Mouse (Mus musculus): Measurements from ENCODE around the gene Il12rb1. TPM values are rescaled to one million over a fixed set of nuclear protein-coding genes. Genes with fewer than 3 reads are reported as not detected.

Gene Il12rb1
- 0.13 TPM in 1 of 2 replicates, not detected in the other for polyA plus RNA-seq (2015; fragmentation: Nextera tagmentation; extraction: Ambion mirVana)

GRCm38 (mm10) chr8:70808239-70808638 lies at the start of gene Il12rb1:
Gene Il12rb1 (plus strand): TSS chr8:70808449.

GRCm38 (mm10) chr8:70760775-70761406 lies 47.4 kb upstream of the Il12rb1 start, which contains the start of gene Mpv17l2:
Gene Mpv17l2 (minus strand): TSS chr8:70760946.

GRCm38 (mm10) chr8:70776496-70777444 lies 31.5 kb upstream of the Il12rb1 start, which contains the start of gene Pik3r2:
Gene Pik3r2 (minus strand): TSS chr8:70776713.

GRCm38 (mm10) chr8:70804481-70805206 lies 3.6 kb upstream of the Il12rb1 start, which contains the start of gene Mast3:
Gene Mast3 (minus strand): TSS chr8:70805054.

GRCm38 (mm10) chr8:70839408-70840351 lies 31.4 kb downstream of the Il12rb1 start, which contains the start of gene Arrdc2:
Gene Arrdc2 (minus strand): TSS chr8:70839720.

GRCm38 (mm10) chr8:70862824-70863641 lies 54.8 kb downstream of the Il12rb1 start, which contains the start of gene Kcnn1:
Gene Kcnn1 (minus strand): TSS chr8:70863258.

Small RNAs within 50 kb of the gene (microRNA-seq; reads per million reads assigned to microRNA genes)
- gene Mir7240 = 0 to 0.21 reads per million in 2 experiments

Other genes with a start within 250 kb of the Il12rb1 start
- 31.7 and 32.2 TPM in 2 replicates for gene Isyna1, start 214.1 kb upstream of the Il12rb1 start, polyA plus RNA-seq (2015; fragmentation: Nextera tagmentation; extraction: Ambion mirVana)
- 44.3 and 52.8 TPM in 2 replicates for gene Ssbp4, start 199.6 kb upstream of the Il12rb1 start, polyA plus RNA-seq (2015; fragmentation: Nextera tagmentation; extraction: Ambion mirVana)
- 2.7 and 3.7 TPM in 2 replicates for gene Lrrc25, start 192.3 kb upstream of the Il12rb1 start, polyA plus RNA-seq (2015; fragmentation: Nextera tagmentation; extraction: Ambion mirVana)
- gene Gdf15, start 176.0 kb upstream of the Il12rb1 start, polyA plus RNA-seq (2015; fragmentation: Nextera tagmentation; extraction: Ambion mirVana) = 0.28 and 0.41 TPM in 2 replicates
- 44.6 and 48.6 TPM in 2 replicates for gene Pgpep1, start 148.1 kb upstream of the Il12rb1 start, polyA plus RNA-seq (2015; fragmentation: Nextera tagmentation; extraction: Ambion mirVana)
- 120 and 144 TPM in 2 replicates for gene Lsm4, start 135.2 kb upstream of the Il12rb1 start, polyA plus RNA-seq (2015; fragmentation: Nextera tagmentation; extraction: Ambion mirVana)
- gene Jund, start 109.5 kb upstream of the Il12rb1 start, polyA plus RNA-seq (2015; fragmentation: Nextera tagmentation; extraction: Ambion mirVana) = 81.2 and 130 TPM in 2 replicates
- not detected in 2 replicates for gene Iqcn, start 105.0 kb upstream of the Il12rb1 start, polyA plus RNA-seq (2015; fragmentation: Nextera tagmentation; extraction: Ambion mirVana)
- gene Gm3336, start 89.9 kb upstream of the Il12rb1 start, polyA plus RNA-seq (2015; fragmentation: Nextera tagmentation; extraction: Ambion mirVana) = not detected in 2 replicates
- gene Pde4c, start 84.7 kb upstream of the Il12rb1 start, polyA plus RNA-seq (2015; fragmentation: Nextera tagmentation; extraction: Ambion mirVana) = 0.60 and 0.78 TPM in 2 replicates
- 48.6 and 48.8 TPM in 2 replicates for gene Rab3a, start 53.8 kb upstream of the Il12rb1 start, polyA plus RNA-seq (2015; fragmentation: Nextera tagmentation; extraction: Ambion mirVana)
- 33.9 and 40.1 TPM in 2 replicates for gene Mpv17l2, start 47.5 kb upstream of the Il12rb1 start, polyA plus RNA-seq (2015; fragmentation: Nextera tagmentation; extraction: Ambion mirVana)
- 41.8 and 42.9 TPM in 2 replicates for gene Pik3r2, start 31.7 kb upstream of the Il12rb1 start, polyA plus RNA-seq (2015; fragmentation: Nextera tagmentation; extraction: Ambion mirVana)
- 4.4 and 4.8 TPM in 2 replicates for gene Mast3, start 3.4 kb upstream of the Il12rb1 start, polyA plus RNA-seq (2015; fragmentation: Nextera tagmentation; extraction: Ambion mirVana)
- gene Arrdc2, start 31.3 kb downstream of the Il12rb1 start, polyA plus RNA-seq (2015; fragmentation: Nextera tagmentation; extraction: Ambion mirVana) = 3.2 and 5.5 TPM in 2 replicates
- 0.73 and 0.85 TPM in 2 replicates for gene Kcnn1, start 54.8 kb downstream of the Il12rb1 start, polyA plus RNA-seq (2015; fragmentation: Nextera tagmentation; extraction: Ambion mirVana)
- gene Ccdc124, start 65.5 kb downstream of the Il12rb1 start, polyA plus RNA-seq (2015; fragmentation: Nextera tagmentation; extraction: Ambion mirVana) = 55.2 and 65.8 TPM in 2 replicates
- gene Slc5a5, start 84.3 kb downstream of the Il12rb1 start, polyA plus RNA-seq (2015; fragmentation: Nextera tagmentation; extraction: Ambion mirVana) = 0.09 and 0.10 TPM in 2 replicates
- 3,039 and 3,890 TPM in 2 replicates for gene Rpl18a, start 89.0 kb downstream of the Il12rb1 start, polyA plus RNA-seq (2015; fragmentation: Nextera tagmentation; extraction: Ambion mirVana)
- 25.8 and 28.7 TPM in 2 replicates for gene Map1s, start 97.5 kb downstream of the Il12rb1 start, polyA plus RNA-seq (2015; fragmentation: Nextera tagmentation; extraction: Ambion mirVana)